Mouse (Mus musculus) myocyte (in vitro differentiated cells): ENCODE measurements at regions not wholly inside any gene's neighbourhood (a gene's known extent, or its start where the extent isn't known, plus 50 kb on each side); places are given as distances from the start of the nearest gene placed in this dataset.

Experiments used
- E2F4 ChIP-seq: IDR thresholded peaks from one replicate; pipeline ENCODE4 v1.6.1; 2011; ENCODE audit warnings: mild to moderate bottlenecking, control low read depth, moderate library complexity; ENCODE audit not compliant: insufficient read depth
- MAX ChIP-seq: IDR thresholded peaks from one replicate; pipeline ENCODE4 v1.6.1; 2011; ENCODE audit warnings: low read depth, mild to moderate bottlenecking, control low read depth
- MYOG ChIP-seq, 3 experiments: IDR thresholded peaks; one replicate each; pipeline ENCODE4 v1.6.1; 2011; ENCODE audit warnings: control low read depth in 2 of 3, low read depth in 2 of 3, mild to moderate bottlenecking in 2 of 3; ENCODE audit not compliant: insufficient read length in 2 of 3, control insufficient read depth in 1 of 3, insufficient read depth in 1 of 3
- POLR2A ChIP-seq: IDR thresholded peaks from one replicate; pipeline ENCODE4 v1.6.1; 2011; ENCODE audit warnings: low read depth, mild to moderate bottlenecking, control low read depth, moderate library complexity; ENCODE audit not compliant: insufficient read length
- TCF12 ChIP-seq: IDR thresholded peaks from one replicate; pipeline ENCODE4 v1.6.1; 2011; ENCODE audit warnings: mild to moderate bottlenecking, control low read depth; ENCODE audit not compliant: poor library complexity, insufficient read depth, severe bottlenecking
- USF1 ChIP-seq: IDR thresholded peaks from one replicate; pipeline ENCODE4 v1.6.1; 2011; ENCODE audit warnings: low read depth, mild to moderate bottlenecking, control low read depth, moderate library complexity

GRCm38 (mm10) chr7:67878226-67878625 lies 74.4 kb upstream of the Igf1r start:
- TF ChIP-seq TCF12: no peak
- TF ChIP-seq POLR2A: no peak
- no peak for TF ChIP-seq MAX
- no peak for TF ChIP-seq USF1
- no peak for TF ChIP-seq MYOG (IDR thresholded peaks at IDR 0.05; ENCODE audit: control insufficient read depth in 1 of 3, insufficient read depth in 1 of 3, insufficient read length in 2 of 3, low read depth in 2 of 3)
- TF ChIP-seq E2F4: no peak
